In the genomic region with DNA sequence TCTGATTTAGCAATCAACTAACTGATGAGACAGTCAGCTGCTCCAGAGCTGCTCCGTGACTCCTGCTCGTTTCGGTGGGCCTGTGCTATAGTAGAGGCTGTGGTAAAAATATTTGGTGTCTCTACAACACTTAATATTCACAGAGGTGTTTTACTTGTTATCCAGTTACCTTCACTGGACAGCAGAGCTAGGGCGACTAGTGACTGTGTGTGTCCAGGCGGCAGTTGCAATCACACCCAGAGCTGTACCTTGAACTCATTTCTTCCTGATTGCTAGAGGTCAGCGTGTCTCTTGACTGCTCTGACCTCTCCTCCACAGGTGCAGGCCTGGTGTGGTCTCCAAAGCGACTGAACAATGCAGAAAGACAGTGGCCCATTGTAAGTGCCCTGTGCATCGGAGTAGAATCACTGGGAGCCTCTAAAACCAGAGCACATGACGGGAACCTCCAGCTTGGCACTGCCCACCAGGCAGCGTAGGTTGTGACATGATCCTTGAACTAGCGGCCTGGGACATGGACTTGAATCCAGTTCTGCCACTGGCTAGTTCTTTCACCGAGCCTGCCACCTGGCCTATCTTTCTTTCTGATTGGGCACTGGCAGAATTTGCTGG, we compare ENCODE assay signal across 8 mouse cellular contexts. TPM values are rescaled to one million over a fixed set of nuclear protein-coding genes. Genes with fewer than 3 reads are reported as not detected.
DNase-seq lines count a peak whose midpoint lies in the region; ATAC-seq lines count a peak whose summit lies in the region.

No protein-coding gene starts in this region.

- H3K27me3 ChIP-seq in erythroblast, embryonic 14.5 days (ENCODE audit: control insufficient read depth) = no peaks in the 10 kb centered on the region
- no peaks in the 10 kb centered on the region for H3K27me3 ChIP-seq in midbrain, embryonic 14.5 days (ENCODE audit: control insufficient read depth, insufficient read depth, low read length)

- no peak for ATAC-seq in midbrain, embryonic 14.5 days (ENCODE audit: low FRiP score, low TSS enrichment)

- peak overlapping the region; percentile 75 for H3K4me3 ChIP-seq in erythroblast, embryonic 14.5 days (replicated peaks)
- H3K4me3 ChIP-seq in midbrain, embryonic 14.5 days (replicated peaks; ENCODE audit: low read depth, low read length) = peak overlapping the region; percentile 67

- peak; percentile 49 for DNase-seq in adrenal gland, adult 2 months
- DNase-seq in adrenal gland, adult 18-20 months (ENCODE audit: low spot score in 2 of 2) = no peak
- DNase-seq in 416B (ENCODE audit: low read depth) = peak; percentile 16
- peak; percentile 35 for DNase-seq in kidney, adult 9 months
- no peak for DNase-seq in midbrain, embryonic 14.5 days
- no peak for DNase-seq in ovary, postnatal 10 days (ENCODE audit: low spot score)
- no peak for DNase-seq in natural killer cell, adult 2 months (ENCODE audit: low spot score in 2 of 2)

- 43% methylated on average over 12 of the region's 12 CpGs for WGBS in midbrain, embryonic 14.5 days

- H3K9ac ChIP-seq in midbrain, embryonic 14.5 days (replicated peaks; ENCODE audit: low read length) = peak overlapping the region; percentile 69

- no peaks in the 10 kb centered on the region for H3K9me3 ChIP-seq in erythroblast, embryonic 14.5 days (ENCODE audit: control insufficient read depth, low read length)
- no peaks in the 10 kb centered on the region for H3K9me3 ChIP-seq in midbrain, embryonic 14.5 days (ENCODE audit: control insufficient read depth, low read length)

- peak overlapping the region; percentile 78 for H3K4me2 ChIP-seq in midbrain, embryonic 14.5 days (ENCODE audit: low read length)

- H3K27ac ChIP-seq in midbrain, embryonic 14.5 days (replicated peaks; ENCODE audit: low read depth, low read length) = peak overlapping the region; percentile 81; the same call in 1 of the 2 replicates

- H3K4me1 ChIP-seq in erythroblast, embryonic 14.5 days (ENCODE audit: control insufficient read depth) = peaks cover 65% of the 10 kb centered on the region
- H3K4me1 ChIP-seq in midbrain, embryonic 14.5 days (ENCODE audit: control insufficient read depth, insufficient read depth, low read length) = peaks cover 16% of the 10 kb centered on the region

- peaks cover 93% of the 10 kb centered on the region for H3K36me3 ChIP-seq in erythroblast, embryonic 14.5 days (ENCODE audit: control insufficient read depth)
- peaks cover 33% of the 10 kb centered on the region for H3K36me3 ChIP-seq in midbrain, embryonic 14.5 days (ENCODE audit: control insufficient read depth, insufficient read depth, low read length)

RNA-seq across cellular contexts. Expression of a gene that starts 0.8 kb away (rescaled TPM):
- 100 to 1,000 TPM; 126 to 176 TPM for total RNA-seq in adrenal gland, adult 2 months (2021)
- polyA plus RNA-seq in adrenal gland, adult 2 months (2012; rRNA removed) = 77.8 and 84.7 TPM in 2 replicates
- 100 to 1,000 TPM; 176 to 205 TPM for total RNA-seq in adrenal gland, adult 18-20 months (2021)
- 128 and 145 TPM in 2 replicates for polyA plus RNA-seq in erythroblast, embryonic 14.5 days (2012)
- 127 and 130 TPM in 2 replicates for polyA plus RNA-seq in midbrain, embryonic 14.5 days (2014; fragmentation: Nextera tagmentation; extraction: Ambion mirVana)

RNA-seq across cellular contexts. Expression of a gene that starts 16.1 kb away (rescaled TPM):
- 10 to 100 TPM; 50.1 to 61.7 TPM for total RNA-seq in adrenal gland, adult 2 months (2021)
- 78.6 and 87.0 TPM in 2 replicates for polyA plus RNA-seq in adrenal gland, adult 2 months (2012; rRNA removed)
- total RNA-seq in adrenal gland, adult 18-20 months (2021) = 10 to 100 TPM; 56.9 to 58.2 TPM
- polyA plus RNA-seq in erythroblast, embryonic 14.5 days (2012) = 5.2 and 6.2 TPM in 2 replicates
- polyA plus RNA-seq in midbrain, embryonic 14.5 days (2014; fragmentation: Nextera tagmentation; extraction: Ambion mirVana) = 62.9 and 66.0 TPM in 2 replicates

Comparison
In these comparisons a context has a peak if more than half of its experiments do, and no peak if none do; other contexts are left out.
1. DNase-seq: peak in adrenal gland, adult 2 months (single experiment), 416B (single experiment) and kidney, adult 9 months (single experiment); none in adrenal gland, adult 18-20 months (0 of 2), midbrain, embryonic 14.5 days (single experiment), ovary, postnatal 10 days (single experiment) and natural killer cell, adult 2 months (0 of 2).